Mouse (Mus musculus) olfactory bulb, adult 2 months (tissue): ENCODE measurements around the gene Dpysl4.

Source experiments
- CTCF ChIP-seq: fragments of 200-500 bp; IDR thresholded peaks from 2 replicates; pipeline ENCODE4 v1.5.1; 2012; ENCODE audit warnings: low read depth, mild to moderate bottlenecking, low read length, moderate library complexity; ENCODE audit not compliant: insufficient read depth
- POLR2A ChIP-seq: fragments of 200-500 bp; IDR thresholded peaks from 2 replicates; pipeline ENCODE4 v1.6.1; 2012; ENCODE audit warnings: mild to moderate bottlenecking, low read depth, low read length, moderate library complexity; ENCODE audit not compliant: insufficient read depth

DNA sequence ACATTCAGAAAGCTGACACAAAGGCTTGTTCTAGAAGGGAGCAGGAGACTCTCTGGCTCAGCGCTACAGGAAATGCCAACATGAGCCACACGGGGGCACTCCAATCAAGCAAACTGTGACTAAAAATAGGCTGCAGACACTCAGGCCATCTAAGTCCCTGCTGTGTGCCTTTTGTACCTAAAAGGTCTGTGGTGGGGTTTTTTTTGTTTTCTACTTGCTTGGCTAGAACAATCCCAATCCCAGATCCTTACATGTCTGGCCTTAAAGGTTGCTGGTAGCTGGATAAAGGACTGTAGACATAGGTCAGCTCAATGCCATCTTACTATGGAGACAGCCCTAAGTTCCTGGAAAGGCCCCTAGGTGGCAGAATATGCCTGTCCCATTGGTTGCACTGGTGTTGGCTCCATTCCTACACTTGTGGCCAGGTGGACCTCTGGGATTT lies 17.6 kb upstream of the Dpysl4 start:
- TF ChIP-seq POLR2A: no peak
- TF ChIP-seq CTCF: no peak; the same call in 1 of the 2 replicates
